Mouse (Mus musculus): Measurements from ENCODE around the gene Nutf2.

DNA sequence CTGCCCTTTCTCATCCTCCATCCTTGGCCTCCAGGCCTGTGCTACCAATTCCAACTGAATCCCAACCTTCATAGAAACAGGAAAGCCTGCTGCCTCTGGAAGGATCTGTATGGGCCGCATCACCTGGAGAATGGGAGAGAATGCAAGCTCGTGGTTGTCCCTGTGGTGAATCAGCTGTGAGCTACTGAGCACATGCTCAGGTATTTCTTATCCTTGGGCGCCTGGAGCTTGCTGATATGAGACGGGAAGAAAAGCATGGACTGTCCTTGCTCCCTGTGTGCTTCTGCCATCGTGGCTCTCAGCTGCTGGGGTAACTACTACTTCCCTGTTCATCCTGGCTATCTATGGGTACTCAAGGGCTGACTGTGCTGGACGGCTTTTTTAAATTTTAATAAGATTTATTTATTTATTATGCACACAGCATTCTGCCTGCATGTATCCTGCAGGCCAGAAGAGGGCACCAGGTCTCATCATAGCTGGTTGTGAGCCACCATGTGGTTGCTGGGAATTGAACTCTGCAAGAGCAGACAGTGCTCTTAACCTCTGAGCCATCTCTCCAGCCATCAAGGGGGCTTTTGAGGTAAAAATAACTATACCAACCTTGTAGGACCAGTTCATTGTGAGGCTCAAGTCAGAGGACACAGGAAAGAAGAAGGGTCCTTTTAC, 6.1 kb downstream of the Nutf2 start:
- TF ChIP-seq GATA1 (IDR thresholded peaks at IDR 0.05; ENCODE audit: low read length), result no peak
- peak; percentile 37; the same call in 1 of the 3 replicates for TF ChIP-seq TAL1 (IDR thresholded peaks at IDR 0.05; ENCODE audit: low read length)

All from erythroblast, embryonic 14.5 days (primary cell).